ENCODE assay signal across 17 mouse cellular contexts in genomic region chr5:99519023-99519422, GRCm38 (mm10).
"Had no signal": no experiment of that assay in that cellular context is flagged by ENCODE, and none has a peak within 500 bp of the region (broad histone marks: within the 10 kb centered on the region; RNA-seq: fewer than 3 reads in every experiment).

No protein-coding gene starts in this region.

- ATAC-seq: intestine, embryonic 16.5 days; liver, postnatal 0 days had no signal

- DNase-seq: kidney, adult 18-20 months; kidney, adult 9 months; kidney, postnatal 14 days; kidney, postnatal 4 days; liver; liver, postnatal 0 days; lung, postnatal 14 days; lung, postnatal 4 days; midbrain, embryonic 14.5 days; thymus, adult 18-20 months; thymus, postnatal 4 days had no signal

- H3K4me3 ChIP-seq: limb, embryonic 10.5 days; limb, embryonic 13.5 days; lung, embryonic 15.5 days had no signal

- H3K4me2 ChIP-seq: limb, embryonic 13.5 days; lung, embryonic 15.5 days; midbrain, embryonic 11.5 days had no signal

- H3K9ac ChIP-seq: limb, embryonic 13.5 days; liver, embryonic 14.5 days; liver, postnatal 0 days; lung, embryonic 15.5 days had no signal

- H3K36me3 ChIP-seq: limb, embryonic 10.5 days; limb, embryonic 13.5 days; lung, embryonic 15.5 days had no signal

- H3K27ac ChIP-seq: limb, embryonic 10.5 days; limb, embryonic 13.5 days; liver, embryonic 14.5 days; lung, embryonic 15.5 days had no signal

- H3K9me3 ChIP-seq: limb, embryonic 10.5 days; limb, embryonic 13.5 days; lung, embryonic 15.5 days had no signal

- H3K27me3 ChIP-seq: limb, embryonic 13.5 days; lung, embryonic 15.5 days had no signal
